Mouse (Mus musculus) heart, adult 18-20 months (tissue): ENCODE measurements around the gene Pgrmc2. TPM values are rescaled to one million over a fixed set of nuclear protein-coding genes. Genes with fewer than 3 reads are reported as not detected.

Source experiments
- total RNA-seq, 2 experiments: library from RNA; stranded (reverse); gene quantifications; 2 replicates each; pipeline ENCODE4 v1.2.3; 2021

Pgrmc2 gene
- total RNA-seq, 2 experiments from 2014 or later: 32.7 to 37.6 TPM

Other genes starting within 250 kb of the Pgrmc2 start
- gene Mfsd8, start 236.2 kb downstream of the Pgrmc2 start, total RNA-seq: 10 to 100 TPM; 19.7 to 21.7 TPM
- 10 to 100 TPM; 66.7 to 77.1 TPM for gene Abhd18, start 236.1 kb downstream of the Pgrmc2 start, total RNA-seq
- gene 1700034I23Rik, start 180.5 kb downstream of the Pgrmc2 start, total RNA-seq: under 1 TPM; 0.12 to 0.28 TPM
- gene Larp1b, start 133.2 kb downstream of the Pgrmc2 start, total RNA-seq: 10 to 100 TPM; 62.0 to 64.2 TPM